Mouse (Mus musculus): ENCODE results near the gene Nufip1. TPM values are rescaled to one million over a fixed set of nuclear protein-coding genes. Genes with fewer than 3 reads are reported as not detected.
"Not testable (repeated sequence)": the region's sequence is repeated elsewhere in the genome, so short reads cannot be mapped to it uniquely, and the experiment has no call there.

Nufip1 gene
- polyA plus RNA-seq, 2 experiments from 2014 or later, result 6.6 to 8.6 TPM

GRCm38 (mm10) chr14:76145868-76146267 is 35.2 kb downstream of the Nufip1 start:
- no peak for ATAC-seq

GRCm38 (mm10) chr14:76147061-76147460 is 36.4 kb downstream of the Nufip1 start:
- no peak for ATAC-seq

GRCm38 (mm10) chr14:76148294-76148693 is 37.6 kb downstream of the Nufip1 start:
- no peak for ATAC-seq

DNA sequence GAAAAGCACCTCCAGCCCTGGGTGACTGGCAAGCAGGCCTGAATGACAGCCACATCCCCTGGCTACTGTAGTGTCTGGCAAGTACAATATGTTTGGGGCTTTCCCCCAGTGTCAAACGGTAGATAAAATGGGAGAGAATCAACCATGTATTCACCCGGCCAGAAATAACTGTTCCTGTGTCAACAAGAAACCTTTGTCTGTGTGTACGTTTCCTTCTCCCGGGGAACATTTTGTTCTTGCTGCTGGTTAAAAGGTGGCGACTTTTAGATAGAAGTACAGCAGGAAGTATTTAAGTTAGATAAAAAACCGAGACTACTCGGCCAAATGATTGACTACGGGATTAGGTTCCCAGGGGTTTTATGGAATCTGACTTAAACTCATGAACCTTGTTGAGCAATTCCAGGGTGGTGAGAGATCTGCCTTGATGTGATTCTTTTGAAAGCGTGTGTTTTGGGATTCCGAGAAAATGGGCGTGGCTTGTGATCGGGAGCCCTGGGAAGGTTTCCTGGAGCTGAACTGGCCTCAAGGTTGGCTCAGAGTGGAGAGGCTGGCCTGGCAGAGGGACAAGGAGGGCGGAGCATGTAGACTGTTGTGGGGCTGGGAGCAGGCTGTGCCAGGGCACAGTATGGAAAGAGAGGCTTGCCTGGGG is 39.0 kb downstream of the Nufip1 start:
- no peak for ATAC-seq

GRCm38 (mm10) chr14:76150499-76150898 is 39.8 kb downstream of the Nufip1 start:
- no peak for ATAC-seq

DNA sequence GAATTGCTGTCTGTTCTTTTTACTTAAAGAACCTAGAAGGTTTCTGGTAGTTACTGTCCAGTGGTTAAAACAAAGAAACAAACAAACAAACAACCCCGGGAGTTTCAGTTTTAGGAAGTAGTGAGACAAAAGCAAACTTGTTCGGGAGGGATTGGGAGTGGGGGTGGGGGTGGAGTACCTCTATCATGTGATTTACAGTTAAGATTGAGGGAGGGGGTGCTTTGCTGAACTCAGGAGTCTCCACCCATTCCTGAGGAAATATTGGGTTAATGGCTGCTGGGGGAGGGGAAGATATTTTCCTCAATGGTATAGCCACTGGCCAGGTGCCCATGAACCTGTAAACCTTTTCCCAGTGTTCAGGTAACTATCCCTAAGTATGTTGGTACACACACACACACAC is 40.3 kb downstream of the Nufip1 start:
- ATAC-seq, result no peak

GRCm38 (mm10) chr14:76151820-76152161 is 41.1 kb downstream of the Nufip1 start:
- no peak for ATAC-seq

DNA sequence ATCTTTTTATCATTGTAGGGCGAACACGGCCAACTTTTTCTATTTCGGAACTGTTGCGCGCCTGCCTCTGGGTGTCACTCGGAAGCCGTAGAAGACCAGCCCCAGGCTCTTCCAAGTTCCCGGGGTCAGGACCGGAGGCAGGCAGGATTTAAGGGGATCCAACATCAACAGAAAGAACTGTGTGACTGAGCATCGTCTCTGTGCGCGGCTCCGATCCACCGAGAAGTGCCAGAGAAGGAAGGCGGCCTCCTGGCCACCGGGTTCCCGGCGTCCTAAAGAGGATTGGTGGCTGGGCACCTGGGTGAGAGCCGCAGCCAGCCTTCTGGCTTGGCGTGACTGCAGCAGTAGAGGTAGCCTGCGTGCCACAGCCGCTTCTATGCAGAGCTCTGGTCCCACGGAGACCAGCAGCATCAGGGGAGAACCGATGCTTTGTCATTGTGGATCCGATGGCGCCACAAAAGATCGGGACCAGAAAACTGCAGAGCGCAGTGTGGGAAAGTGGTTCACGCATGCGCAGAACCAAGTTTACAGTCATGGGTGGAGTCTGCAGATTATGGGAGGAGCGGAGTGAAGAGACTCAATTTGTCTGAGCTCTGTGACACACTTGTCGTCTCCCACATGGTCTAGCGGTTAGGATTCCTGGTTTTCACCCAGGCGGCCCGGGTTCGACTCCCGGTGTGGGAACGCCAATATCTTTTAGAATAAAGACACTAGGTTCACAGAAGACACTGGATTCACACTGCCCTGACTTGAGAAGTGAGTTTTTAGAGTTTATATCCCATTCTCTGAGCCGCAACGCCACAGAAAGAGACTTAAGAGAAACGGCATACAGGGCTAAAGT is 41.7 kb downstream of the Nufip1 start:
- peak; percentile 85 for ATAC-seq

DNA sequence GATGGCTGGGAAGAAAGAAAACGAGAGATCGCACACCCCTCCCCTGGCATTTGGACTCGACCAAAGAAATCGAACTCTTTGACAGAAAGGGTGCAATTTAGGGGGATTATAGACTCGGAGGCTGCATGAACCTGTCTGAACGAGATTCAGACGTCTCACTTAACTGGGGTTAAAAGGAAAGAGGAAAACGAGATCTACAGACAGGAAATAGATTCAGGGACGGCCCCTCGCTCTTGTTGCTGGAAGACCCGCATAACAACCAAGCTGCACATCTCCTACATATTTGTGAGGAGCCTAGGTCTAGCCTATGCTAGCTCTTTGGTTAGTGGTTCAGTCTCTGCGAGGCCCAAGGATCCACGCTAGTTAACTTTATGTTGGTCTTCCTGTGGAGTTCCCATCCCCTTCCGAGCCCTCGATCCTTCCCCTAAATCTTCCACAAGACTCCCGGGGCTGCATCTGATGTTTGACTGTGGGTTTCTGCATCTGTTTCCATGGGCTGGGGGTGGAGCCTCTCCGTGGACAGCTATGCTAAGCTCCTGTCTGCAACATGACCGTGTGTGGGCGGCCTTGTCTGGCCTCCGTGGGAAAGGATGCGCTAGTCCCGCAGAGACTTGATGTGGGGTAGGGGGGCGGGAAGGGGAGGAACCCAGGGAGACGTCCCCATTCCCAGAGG is 42.4 kb downstream of the Nufip1 start:
- peak; percentile 57 for ATAC-seq

GRCm38 (mm10) chr14:76153828-76154227 is 43.1 kb downstream of the Nufip1 start:
- ATAC-seq, result no peak

- ATAC-seq, result no peak
These were observed 47.6 kb downstream of the Nufip1 start for GRCm38 (mm10) chr14:76158192-76158785.

DNA sequence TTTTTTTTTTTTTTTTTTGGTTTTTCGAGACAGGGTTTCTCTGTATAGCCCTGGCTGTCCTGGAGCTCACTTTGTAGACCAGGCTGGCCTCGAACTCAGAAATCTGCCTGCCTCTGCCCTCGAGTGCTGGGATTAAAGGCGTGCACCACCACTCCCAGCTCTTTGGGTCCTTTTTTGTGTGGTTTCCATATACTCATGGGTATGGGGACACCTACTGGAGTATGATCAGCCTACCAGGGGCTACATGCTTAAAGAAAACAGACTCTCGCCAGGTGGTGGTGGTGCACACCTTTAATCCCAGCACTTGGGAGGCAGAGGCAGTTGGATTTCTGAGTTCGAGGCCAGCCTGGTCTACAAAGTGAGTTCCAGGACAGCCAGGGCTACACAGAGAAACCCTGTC is 49.9 kb downstream of the Nufip1 start:
- not testable (repeated sequence) for ATAC-seq

DNA sequence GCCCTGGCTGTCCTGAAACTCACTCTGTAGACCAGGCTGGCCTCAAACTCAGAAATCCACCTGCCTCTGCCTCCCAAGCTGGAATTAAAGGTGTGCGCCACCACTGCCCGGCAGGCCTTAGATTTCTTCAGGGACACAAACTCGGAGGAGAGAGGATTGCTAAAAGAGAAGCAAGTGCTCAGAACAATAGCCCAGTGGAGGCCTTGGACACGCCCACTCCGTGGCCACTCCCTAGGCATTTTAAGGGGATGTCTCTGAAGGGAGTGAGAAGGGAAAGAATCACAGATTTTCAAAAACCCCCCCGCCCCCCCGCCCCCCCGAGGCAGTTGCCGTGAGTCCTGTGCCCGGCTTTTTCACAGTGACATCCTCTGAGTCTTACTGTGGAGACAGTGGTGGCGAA is 53.5 kb downstream of the Nufip1 start:
- no peak for ATAC-seq

- peak; percentile 71 for ATAC-seq
These were observed 54.4 kb downstream of the Nufip1 start for GRCm38 (mm10) chr14:76164904-76165755.

DNA sequence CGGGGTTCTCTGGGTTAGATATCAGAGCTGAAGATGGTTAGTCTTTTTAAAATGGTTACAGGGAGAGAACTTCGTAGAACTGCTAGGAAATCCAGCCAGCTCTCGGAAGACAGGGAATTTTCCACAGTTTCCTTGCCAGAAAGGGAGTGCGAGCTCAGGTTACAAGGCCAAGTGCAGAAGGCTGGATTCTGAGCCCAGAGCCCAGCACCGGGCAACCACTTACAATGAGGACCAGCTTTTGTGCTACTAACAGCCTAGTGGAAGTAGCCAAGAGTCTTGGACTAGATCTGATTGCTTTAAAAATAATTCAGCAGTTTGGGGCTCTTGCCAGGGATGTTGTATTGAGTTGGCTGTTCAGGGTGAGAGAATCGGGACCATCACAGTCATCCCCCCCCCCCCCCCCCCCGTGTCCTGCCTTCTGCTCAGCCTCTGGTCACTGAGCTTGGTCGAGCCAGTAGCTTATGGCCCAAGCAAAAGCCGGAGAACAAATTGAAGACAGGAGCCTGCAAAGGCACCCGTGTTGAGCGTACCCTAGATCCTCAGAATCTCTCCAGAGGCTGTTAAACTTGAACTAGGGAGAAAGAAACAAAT is 59.3 kb downstream of the Nufip1 start:
- no peak for ATAC-seq

DNA sequence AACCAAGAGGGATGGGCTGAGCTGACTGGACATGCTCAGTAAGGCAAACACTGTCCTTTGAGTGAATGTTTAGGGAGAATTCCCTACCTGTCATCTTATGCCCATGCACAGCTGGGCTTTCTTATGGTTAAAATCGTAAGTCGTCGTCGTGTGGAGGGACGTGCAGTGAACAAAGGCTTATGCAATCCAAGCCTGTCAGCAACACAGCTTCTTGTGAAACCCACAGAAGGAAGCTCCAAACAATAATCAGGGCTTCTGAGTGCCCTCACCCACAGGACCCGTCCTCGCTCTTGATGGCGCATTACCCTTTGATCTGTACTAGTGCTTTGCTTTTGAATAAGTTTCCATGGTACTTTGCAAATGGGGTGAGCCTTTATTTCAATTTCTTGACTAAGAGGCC is 60.6 kb downstream of the Nufip1 start:
- ATAC-seq, result no peak

DNA sequence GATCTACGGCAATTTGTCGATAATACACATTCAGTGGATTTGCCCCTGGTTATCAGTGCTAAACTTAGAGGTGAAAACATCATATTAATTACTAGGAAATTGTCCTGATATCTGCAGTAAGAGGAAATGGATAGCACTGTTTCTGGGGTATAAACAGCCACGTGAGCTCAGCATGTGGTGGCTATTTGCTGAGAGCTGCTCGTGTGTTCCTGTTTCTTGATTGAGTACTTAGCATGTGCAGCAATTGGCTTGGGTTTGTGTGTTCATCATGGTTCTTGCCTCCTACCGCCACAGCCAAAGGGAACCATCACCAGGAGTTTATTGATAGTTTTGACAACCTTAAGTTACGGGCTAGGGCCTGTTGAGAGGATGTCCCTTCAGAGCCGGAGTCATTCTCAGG is 63.6 kb downstream of the Nufip1 start:
- no peak for ATAC-seq

- no peak for ATAC-seq
These were observed 65.1 kb downstream of the Nufip1 start for GRCm38 (mm10) chr14:76175808-76176207.

DNA sequence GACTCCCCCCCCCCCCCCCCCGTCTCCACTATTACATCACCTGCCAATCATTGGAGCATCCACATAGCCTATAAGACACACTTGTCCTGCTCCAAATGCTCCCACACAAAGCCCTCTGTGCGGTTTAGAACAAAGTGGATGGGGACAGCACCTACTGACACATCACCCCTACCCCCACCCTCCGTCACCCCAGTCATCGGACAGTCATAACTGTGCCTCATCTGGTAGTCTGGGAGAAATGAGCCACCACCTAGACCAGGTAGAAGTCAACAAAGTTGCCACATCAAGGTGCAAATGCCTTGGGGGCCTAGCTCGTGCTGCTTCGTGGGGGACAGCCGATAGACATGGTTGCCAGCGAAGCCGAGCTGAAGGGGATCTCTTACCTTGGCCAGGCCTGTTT is 66.5 kb downstream of the Nufip1 start:
- peak; percentile 67 for ATAC-seq

- ATAC-seq, result no peak
These were observed 67.8 kb downstream of the Nufip1 start for GRCm38 (mm10) chr14:76178447-76178846.

DNA sequence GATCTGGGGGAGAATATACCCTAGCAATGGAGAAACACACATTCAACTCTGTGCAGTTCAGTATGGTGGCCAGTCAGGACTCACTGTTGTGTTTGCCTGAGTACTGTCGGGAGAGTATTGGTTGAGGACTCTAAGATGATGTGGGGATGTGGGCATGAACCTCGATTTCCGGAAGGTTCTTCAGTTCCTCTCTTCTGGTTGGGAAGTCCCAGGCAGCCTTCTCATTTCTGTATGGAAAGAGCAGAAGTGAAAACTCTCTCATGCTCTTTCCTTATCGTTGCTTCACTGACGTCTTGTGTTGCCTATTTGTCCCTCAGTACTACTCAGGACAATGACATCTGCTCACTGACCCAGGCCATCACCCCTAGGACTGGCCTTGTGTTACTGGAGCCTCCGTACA is 68.7 kb downstream of the Nufip1 start:
- no peak for ATAC-seq

GRCm38 (mm10) chr14:76185358-76185757 is 74.7 kb downstream of the Nufip1 start:
- no peak for ATAC-seq

All from CD4-positive, CD25-positive, alpha-beta regulatory T cell, adult 4 months (primary cell).